Mouse (Mus musculus) liver, postnatal 0 days (tissue): ENCODE measurements at regions not wholly inside any gene's neighbourhood (a gene's known extent, or its start where the extent isn't known, plus 50 kb on each side); places are given as distances from the start of the nearest gene placed in this dataset.

Experiments used
- CTCF ChIP-seq: sonication (generic); IDR thresholded peaks from 2 replicates; pipeline ENCODE4 v1.5.1; 2016; ENCODE audit warnings: antibody characterized with exemption, low read depth
- EP300 ChIP-seq: IDR thresholded peaks from 2 replicates; pipeline ENCODE4 v1.6.1; 2016; ENCODE audit warnings: antibody characterized with exemption, low read depth, mild to moderate bottlenecking

DNA sequence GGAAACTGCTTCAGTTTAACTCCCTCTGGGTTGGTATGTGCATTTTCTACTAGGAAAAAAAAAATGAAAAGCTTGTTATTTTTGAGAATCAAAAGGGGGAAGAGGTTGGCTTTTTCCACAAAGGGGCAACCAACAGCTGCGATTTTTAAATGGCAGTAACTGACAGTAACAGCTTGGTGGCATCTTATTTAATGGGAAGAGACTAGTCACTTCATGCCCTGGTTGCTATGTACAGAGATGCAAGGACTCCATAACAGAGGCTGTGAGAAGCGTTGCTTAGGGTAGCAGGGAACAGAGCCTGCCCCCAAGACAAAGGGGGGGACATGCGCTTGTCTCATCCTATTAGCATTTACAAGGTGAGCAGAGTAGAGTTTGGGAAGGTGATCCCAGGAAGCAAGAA is 64.8 kb upstream of the Gm45716 start:
- TF ChIP-seq CTCF (no peak), EP300 (no peak)
